Mouse (Mus musculus) stomach, postnatal 0 days (tissue): ENCODE measurements at regions not wholly inside any gene's neighbourhood (a gene's known extent, or its start where the extent isn't known, plus 50 kb on each side); places are given as distances from the start of the nearest gene placed in this dataset.

ENCODE experiments used
- CTCF ChIP-seq: IDR thresholded peaks from 2 replicates; pipeline ENCODE4 v1.5.1; 2016; ENCODE audit warnings: antibody characterized with exemption, low read depth, mild to moderate bottlenecking, moderate library complexity
- EP300 ChIP-seq: optimal IDR thresholded peaks from 2 replicates; pipeline ENCODE3; 2016; ENCODE audit warnings: antibody characterized with exemption

DNA sequence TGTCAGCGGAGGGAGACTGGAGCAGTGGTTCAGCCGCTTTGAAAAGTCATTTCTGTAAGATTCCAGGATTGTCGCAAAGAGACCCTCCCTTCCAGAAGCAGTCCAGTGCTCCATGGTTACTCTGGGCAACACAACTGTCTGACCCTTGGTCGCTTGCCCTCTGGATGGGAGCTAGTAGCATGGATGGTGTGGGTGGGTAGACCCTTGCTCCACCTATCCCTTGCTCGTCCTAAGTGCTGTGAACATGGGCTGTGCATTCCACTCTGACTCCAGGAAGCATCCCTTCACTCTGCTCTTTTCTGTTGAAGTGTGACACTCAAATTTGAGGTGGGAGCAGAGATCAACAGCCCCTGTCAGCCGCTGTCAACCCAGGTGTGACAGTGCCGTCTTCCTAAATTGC lies 64.8 kb upstream of the A230072I06Rik start:
- no peak for TF ChIP-seq CTCF
- no peak for TF ChIP-seq EP300
